Mouse (Mus musculus): ENCODE results near the gene Vsx1.

DNA sequence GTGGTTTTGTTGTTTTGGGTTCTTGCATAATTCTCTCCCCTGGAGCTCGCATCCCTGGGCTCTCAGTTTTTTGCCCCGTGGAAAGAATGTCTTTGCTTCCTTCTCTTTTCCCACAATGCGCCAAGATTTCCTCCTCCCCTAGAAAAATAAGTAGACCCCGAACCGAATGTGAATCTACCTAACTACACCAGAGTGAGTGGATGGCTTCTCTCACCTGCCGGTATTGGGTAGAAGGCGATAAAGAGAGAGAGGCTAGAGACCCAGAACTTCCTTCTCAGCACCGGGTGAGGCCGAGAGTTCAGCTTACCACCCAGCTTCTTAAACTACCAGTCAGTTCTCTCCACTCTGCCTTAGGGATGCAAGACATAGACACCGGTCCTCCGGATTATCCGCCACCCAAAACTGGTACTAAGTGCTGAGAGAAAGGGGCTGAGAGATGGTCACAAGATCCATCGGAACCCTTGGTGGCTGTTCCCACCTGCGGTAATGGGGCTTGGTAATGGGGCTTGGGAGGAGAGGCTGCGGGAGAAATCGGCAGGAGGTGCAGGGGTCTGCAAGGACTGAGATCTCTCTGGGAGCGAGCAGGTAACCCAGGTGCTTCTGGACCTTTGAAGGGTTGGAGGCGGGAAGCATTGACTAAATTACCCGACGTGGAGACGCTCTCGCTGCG, 1.2 kb downstream of the Vsx1 start:
- no peak for TF ChIP-seq CTCF (IDR thresholded peaks at IDR 0.05; ENCODE audit: control insufficient read depth, insufficient read depth, insufficient replicate concordance, low read depth, low read length)
- TF ChIP-seq POLR2A (IDR thresholded peaks at IDR 0.05; ENCODE audit: control insufficient read depth, low read depth, low read length), result no peak

Measured in testis, adult 2 months (tissue).